Mouse (Mus musculus) small intestine, adult 2 months (tissue): ENCODE data around the gene Kdelr3.
A peak's percentile ranks its signal among the peaks of the same experiment; 100 is the strongest.

ENCODE experiments used
- CTCF ChIP-seq: fragments of 200-500 bp; IDR thresholded peaks from 2 replicates; pipeline ENCODE4 v1.5.1; 2012; ENCODE audit warnings: low read depth, mild to moderate bottlenecking, control low read depth, inconsistent platforms, low read length, moderate library complexity, mixed read lengths; ENCODE audit not compliant: insufficient replicate concordance, insufficient read length; ENCODE audit errors: extremely low read depth
- POLR2A ChIP-seq: fragments of 200-500 bp; IDR thresholded peaks from 2 replicates; pipeline ENCODE4 v1.6.1; 2012; ENCODE audit warnings: low read depth, mild to moderate bottlenecking, control low read depth, inconsistent platforms, low read length, moderate library complexity

GRCm38 (mm10) chr15:79547289-79547820, 31.1 kb downstream of the Kdelr3 start:
- TF ChIP-seq POLR2A (0 out of 2 replicates have a peak, but pooled peaks have one; percentile 17), CTCF (peak; percentile 12; the same call in 1 of the 2 replicates)
